Mouse (Mus musculus) neural tube, embryonic 13.5 days (tissue): Measurements from ENCODE around the gene Gm20388. TPM values are rescaled to one million over a fixed set of nuclear protein-coding genes. Genes with fewer than 3 reads are reported as not detected.

Experiments
- ATAC-seq: fragments of 200-750 bp; cut with Nextera tagmentation; 2 replicates; pipeline ENCODE4 v1.8.0; 2017; ENCODE audit warnings: low read depth, mild to moderate bottlenecking, moderate TSS enrichment, moderate library complexity
- H3K27ac ChIP-seq: fragments of 300-500 bp; sonication (generic); replicated peaks from 2 replicates; pipeline ENCODE4 v1.5.1; 2015; ENCODE audit warnings: moderate library complexity, mild to moderate bottlenecking, inconsistent platforms
- H3K27me3 ChIP-seq: fragments of 300-500 bp; sonication (generic); 2 replicates; pipeline ENCODE4 v1.6.1; 2015; ENCODE audit warnings: mild to moderate bottlenecking, inconsistent platforms
- H3K36me3 ChIP-seq: fragments of 300-500 bp; sonication (generic); 2 replicates; pipeline ENCODE4 v1.6.1; 2015; ENCODE audit warnings: mild to moderate bottlenecking, inconsistent platforms
- H3K4me1 ChIP-seq: fragments of 300-500 bp; sonication (generic); replicated peaks from 2 replicates; pipeline ENCODE4 v1.6.1; 2015; ENCODE audit warnings: inconsistent platforms
- H3K4me2 ChIP-seq: fragments of 300-500 bp; sonication (generic); 2 replicates; pipeline ENCODE4 v1.6.1; 2015; ENCODE audit warnings: inconsistent platforms, mild to moderate bottlenecking, moderate library complexity
- H3K4me3 ChIP-seq: fragments of 300-500 bp; sonication (generic); 2 replicates; pipeline ENCODE4 v1.5.1; 2015; ENCODE audit warnings: mild to moderate bottlenecking, inconsistent platforms
- H3K9ac ChIP-seq: fragments of 300-500 bp; sonication (generic); 2 replicates; pipeline ENCODE4 v1.6.1; 2015; ENCODE audit warnings: moderate library complexity, mild to moderate bottlenecking, inconsistent platforms
- H3K9me3 ChIP-seq: fragments of 300-500 bp; sonication (generic); 2 replicates; pipeline ENCODE4 v1.6.1; 2016; ENCODE audit warnings: inconsistent platforms
- WGBS: fragments of 180-500 bp; shearing (Covaris S2); methylation state at CpG from one replicate; pipeline ENCODE4 v1.1.7; 2015; 5-methylcytosine and 5-hydroxymethylcytosine counted together
- polyA plus RNA-seq: library from polyadenylated mRNA; unstranded; fragments of >200 nt; fragmentation: Nextera tagmentation; extraction: Ambion mirVana; gene quantifications from 2 replicates; pipeline ENCODE4 v1.2.1, GENCODE M21; 2015

The Gm20388 gene
- polyA plus RNA-seq, 1 experiment from 2014 or later = 0.27 TPM

DNA sequence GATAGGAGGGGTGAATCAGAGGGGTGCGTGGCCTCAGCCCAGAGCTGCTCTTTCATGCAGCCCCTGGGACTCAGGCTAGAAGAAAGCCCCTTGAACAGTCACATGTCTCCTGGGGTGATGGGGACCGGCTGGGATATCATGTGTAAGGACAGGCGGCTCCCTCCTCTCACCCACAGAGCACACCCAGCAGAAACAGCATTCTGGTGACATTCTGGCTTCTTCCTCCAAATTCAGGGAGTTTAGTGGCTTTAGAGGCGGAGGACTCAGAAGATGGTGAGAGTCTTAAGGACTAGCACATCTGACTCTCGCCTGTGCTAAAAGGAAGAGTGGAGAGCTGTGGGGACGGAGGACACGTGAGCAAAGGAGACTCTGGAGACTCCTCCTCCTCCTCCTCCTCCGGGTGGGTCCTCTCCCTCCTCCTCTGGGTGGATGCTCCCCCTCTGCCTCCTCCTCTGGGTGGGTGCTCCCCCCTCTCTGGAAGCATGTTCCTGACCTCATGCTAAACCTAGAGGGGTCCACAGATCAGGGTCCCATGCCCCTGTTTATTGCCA is 1265.0 kb downstream of the Gm20388 start:
- Histone ChIP-seq H3K27ac (no peak overlapping the region), H3K9ac (no peak overlapping the region), H3K4me3 (no peak overlapping the region), H3K4me1 (peaks cover 21% of the 10 kb centered on the region), H3K27me3 (peaks cover 31% of the 10 kb centered on the region), H3K36me3 (no peaks in the 10 kb centered on the region), H3K9me3 (no peaks in the 10 kb centered on the region), H3K4me2 (no peak overlapping the region)
- ATAC-seq = 0 out of 2 replicates have a peak, but pooled peaks have one; percentile 18
- 64% methylated on average over 8 of the region's 8 CpGs for WGBS

DNA sequence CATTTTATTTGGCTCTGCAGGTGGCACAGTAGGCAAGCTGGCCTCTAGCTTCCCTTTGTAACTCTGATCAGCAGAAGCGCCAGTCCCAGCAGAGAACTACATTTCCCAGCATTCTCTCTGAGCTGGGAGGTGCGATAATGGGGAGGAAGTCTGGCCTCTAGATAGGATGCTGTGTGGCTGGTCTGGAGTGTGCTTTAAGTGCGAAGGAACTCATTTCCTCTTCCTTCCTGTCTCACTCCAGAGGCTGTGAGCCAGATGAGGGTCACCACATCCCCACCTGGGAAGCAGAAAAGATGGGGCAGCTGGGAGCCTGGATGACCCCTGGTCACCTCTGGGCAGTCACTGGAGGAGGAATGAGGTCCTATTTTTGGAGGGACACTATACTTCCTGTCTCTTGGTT is 1265.7 kb downstream of the Gm20388 start:
- no peak overlapping the region for H3K27ac ChIP-seq
- peaks cover 28% of the 10 kb centered on the region for H3K4me1 ChIP-seq
- ATAC-seq = peak; percentile 57; the same call in 1 of the 2 replicates
- peaks cover 31% of the 10 kb centered on the region for H3K27me3 ChIP-seq
- no peaks in the 10 kb centered on the region for H3K36me3 ChIP-seq
- no peaks in the 10 kb centered on the region for H3K9me3 ChIP-seq
- H3K9ac ChIP-seq = no peak overlapping the region
- WGBS = 33% methylated on average over 3 of the region's 3 CpGs
- H3K4me3 ChIP-seq = no peak overlapping the region
- H3K4me2 ChIP-seq = no peak overlapping the region

DNA sequence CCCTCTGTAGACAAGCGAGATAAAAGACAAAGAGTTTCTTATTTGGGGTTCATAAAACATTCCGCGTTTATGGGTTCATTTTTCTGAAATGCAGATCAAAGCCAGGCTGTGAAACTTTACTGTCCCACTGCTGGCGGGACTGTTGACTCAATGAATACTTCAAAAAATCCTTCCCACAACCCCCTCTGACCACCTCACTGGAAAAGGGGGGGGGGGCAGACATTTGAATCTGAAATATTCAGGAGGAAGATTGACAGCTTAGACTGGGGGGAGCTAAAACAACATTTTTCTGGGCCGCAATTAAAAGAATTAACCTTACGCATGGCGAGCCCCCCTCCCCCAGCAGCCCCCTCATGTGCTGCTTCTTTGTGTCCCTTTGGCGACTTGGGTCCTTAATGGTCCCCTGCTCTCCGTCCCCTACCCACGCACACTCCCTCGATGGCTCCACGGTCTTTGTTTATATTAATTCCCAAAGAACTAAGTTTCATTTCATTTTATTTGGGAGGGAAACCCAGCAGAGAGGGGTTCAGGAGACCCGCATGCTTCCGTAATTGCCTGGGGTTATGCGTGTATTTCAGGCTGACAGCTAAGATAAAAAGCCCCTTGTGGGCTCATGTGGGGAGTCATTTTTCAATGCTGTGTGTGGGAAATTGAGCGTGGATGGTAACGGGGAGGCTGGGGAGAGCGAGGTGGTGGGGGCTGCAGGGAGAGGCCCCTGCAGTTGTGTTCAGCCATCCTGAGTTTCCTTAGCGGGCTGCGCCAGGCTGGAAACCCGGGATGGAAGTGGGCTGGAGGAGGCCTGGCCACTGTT is 1270.0 kb downstream of the Gm20388 start:
- Histone ChIP-seq H3K4me2 (peak overlapping the region; percentile 43), H3K9ac (0 out of 2 replicates have a peak overlapping the region, but pooled peaks have one; percentile 49), H3K4me1 (peaks cover 22% of the 10 kb centered on the region), H3K27me3 (peaks cover 23% of the 10 kb centered on the region), H3K9me3 (no peaks in the 10 kb centered on the region), H3K36me3 (no peaks in the 10 kb centered on the region), H3K4me3 (no peak overlapping the region), H3K27ac (0 out of 2 replicates have a peak overlapping the region, but pooled peaks have one; percentile 50)
- WGBS = 16% methylated on average over 21 of the region's 21 CpGs
- peak; percentile 30 for ATAC-seq

DNA sequence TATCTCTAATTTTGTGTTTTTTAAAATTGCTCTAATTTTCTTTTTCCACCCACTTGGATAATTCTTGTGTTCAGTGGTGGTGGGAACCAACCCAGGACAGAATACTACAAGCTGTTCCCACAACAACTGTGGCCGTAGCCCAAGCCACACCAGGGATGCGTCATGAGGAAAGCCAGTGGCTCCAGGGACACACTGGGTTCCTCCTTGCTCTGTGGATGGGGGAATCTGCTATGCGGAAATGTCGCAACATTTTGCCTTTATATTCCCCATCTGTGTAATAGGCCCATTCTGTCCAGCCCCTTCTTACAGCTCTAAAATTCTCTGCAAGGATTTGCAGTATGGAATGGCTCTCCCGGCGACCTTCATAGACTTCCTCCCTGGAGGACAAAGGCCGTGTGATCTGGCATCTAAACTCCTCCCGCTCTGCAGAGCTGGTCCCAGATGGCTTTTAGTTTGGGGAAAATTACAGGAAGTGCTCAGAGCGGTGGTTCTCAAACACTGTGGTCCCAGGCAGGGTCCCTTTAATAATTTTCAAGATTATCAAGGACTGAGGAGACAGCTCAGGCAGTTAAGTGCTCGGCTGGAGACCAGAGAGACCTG is 1270.7 kb downstream of the Gm20388 start:
- peaks cover 17% of the 10 kb centered on the region for H3K4me1 ChIP-seq
- H3K4me2 ChIP-seq = peak overlapping the region; percentile 43
- H3K4me3 ChIP-seq = no peak overlapping the region
- H3K27ac ChIP-seq = 0 out of 2 replicates have a peak overlapping the region, but pooled peaks have one; percentile 50
- 48% methylated on average over 10 of the region's 10 CpGs for WGBS
- 0 out of 2 replicates have a peak overlapping the region, but pooled peaks have one; percentile 49 for H3K9ac ChIP-seq
- H3K9me3 ChIP-seq = no peaks in the 10 kb centered on the region
- no peaks in the 10 kb centered on the region for H3K36me3 ChIP-seq
- H3K27me3 ChIP-seq = peaks cover 23% of the 10 kb centered on the region
- peak; percentile 23; the same call in 1 of the 2 replicates for ATAC-seq

DNA sequence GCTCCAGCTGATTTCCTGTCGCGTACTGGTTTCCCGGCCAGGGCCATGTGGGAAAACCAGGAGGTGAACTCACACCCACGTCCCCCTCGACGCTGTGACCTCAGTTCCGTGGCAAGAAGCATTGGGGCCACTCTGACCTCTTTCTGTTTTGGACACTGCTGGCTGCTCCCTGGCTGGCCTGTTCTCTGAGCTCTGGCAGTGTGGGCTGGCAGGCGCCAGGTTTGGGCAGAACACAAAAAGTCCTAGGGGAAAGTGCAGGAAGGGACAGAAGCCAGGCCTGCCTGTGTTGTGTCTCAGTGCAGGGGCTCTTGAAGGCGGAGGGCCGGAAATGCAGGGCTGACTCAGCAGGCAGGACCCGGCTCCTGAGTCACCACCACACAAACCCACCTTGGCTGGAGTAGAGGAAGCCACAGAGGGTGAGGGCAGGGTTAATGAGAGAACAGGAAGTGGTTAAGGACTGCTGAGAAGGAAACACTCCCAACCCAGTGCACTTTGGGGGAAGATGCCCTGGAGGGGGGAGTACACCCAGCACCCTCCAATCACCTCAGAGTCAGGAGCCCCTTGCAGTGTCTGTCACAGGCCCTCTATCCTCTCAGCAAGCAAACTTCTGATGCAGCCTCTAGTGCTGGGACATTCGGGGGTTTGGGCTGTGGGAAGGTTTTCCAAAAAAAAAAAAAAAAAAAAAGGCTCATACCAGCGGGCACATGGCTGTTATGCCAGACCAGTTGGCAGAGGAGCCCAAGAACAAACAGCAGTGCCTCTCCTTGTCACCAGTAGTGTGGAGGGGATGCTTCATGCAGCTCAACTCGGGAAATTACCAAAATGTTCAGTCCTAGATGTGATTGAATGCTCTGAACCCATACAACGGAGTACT is 1277.1 kb downstream of the Gm20388 start:
- Histone ChIP-seq H3K4me1 (peaks cover 9% of the 10 kb centered on the region), H3K4me2 (no peak overlapping the region), H3K36me3 (no peaks in the 10 kb centered on the region), H3K27me3 (peaks cover 14% of the 10 kb centered on the region; the same call in 1 of the 2 replicates), H3K27ac (no peak overlapping the region), H3K4me3 (no peak overlapping the region), H3K9me3 (no peaks in the 10 kb centered on the region), H3K9ac (no peak overlapping the region)
- no peak for ATAC-seq
- WGBS = 79% methylated on average over 15 of the region's 15 CpGs

DNA sequence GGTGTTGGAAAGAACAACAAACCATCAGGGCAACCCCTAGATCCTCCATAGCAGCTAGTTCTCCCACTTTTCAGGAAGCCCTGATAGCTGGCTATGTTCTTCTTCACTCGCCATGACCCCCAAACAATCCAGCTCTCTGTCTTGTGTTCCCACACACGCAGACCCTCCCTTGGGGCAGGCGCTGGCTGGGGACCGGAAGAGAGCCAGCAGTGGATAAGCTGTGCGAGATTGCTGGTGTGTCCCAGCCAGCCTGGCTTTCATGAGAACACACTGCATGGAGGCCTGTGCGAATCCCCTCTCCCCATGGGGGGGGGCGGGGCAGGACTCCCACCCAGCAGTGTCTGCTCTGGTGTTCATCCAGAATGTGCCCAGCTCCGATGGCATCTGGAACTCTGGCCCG is 1278.4 kb downstream of the Gm20388 start:
- Histone ChIP-seq H3K4me3 (no peak overlapping the region), H3K4me1 (peaks cover 9% of the 10 kb centered on the region), H3K27ac (no peak overlapping the region), H3K9ac (0 out of 2 replicates have a peak overlapping the region, but pooled peaks have one; percentile 12), H3K4me2 (no peak overlapping the region), H3K27me3 (peaks cover 17% of the 10 kb centered on the region), H3K9me3 (no peaks in the 10 kb centered on the region), H3K36me3 (no peaks in the 10 kb centered on the region)
- 59% methylated on average over 9 of the region's 9 CpGs for WGBS
- no peak for ATAC-seq

DNA sequence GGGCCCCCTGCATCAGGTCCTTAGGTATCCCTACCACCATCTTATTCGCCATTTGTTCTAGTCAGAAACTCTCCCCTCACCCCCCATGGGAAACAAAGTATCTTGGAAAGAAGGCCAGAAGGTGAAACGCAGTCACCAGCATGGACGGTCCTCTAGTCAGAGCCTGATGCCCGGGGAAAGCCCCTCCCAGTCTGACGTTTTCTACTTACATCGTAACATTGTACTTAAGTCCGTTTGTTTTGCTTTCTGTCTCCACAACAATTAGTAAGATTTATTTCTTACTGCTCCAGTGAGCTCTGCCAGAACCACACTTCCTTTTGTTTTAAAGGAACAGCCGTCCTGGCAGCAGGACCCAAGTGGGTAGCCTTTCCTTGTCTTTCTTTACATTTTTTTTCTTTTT is 1281.8 kb downstream of the Gm20388 start:
- Histone ChIP-seq H3K4me3 (no peak overlapping the region), H3K27ac (no peak overlapping the region), H3K27me3 (peaks cover 17% of the 10 kb centered on the region), H3K9me3 (no peaks in the 10 kb centered on the region), H3K4me1 (peaks cover 9% of the 10 kb centered on the region), H3K9ac (no peak overlapping the region), H3K4me2 (no peak overlapping the region), H3K36me3 (no peaks in the 10 kb centered on the region)
- no peak for ATAC-seq
- 48% methylated on average over 8 of the region's 8 CpGs for WGBS

DNA sequence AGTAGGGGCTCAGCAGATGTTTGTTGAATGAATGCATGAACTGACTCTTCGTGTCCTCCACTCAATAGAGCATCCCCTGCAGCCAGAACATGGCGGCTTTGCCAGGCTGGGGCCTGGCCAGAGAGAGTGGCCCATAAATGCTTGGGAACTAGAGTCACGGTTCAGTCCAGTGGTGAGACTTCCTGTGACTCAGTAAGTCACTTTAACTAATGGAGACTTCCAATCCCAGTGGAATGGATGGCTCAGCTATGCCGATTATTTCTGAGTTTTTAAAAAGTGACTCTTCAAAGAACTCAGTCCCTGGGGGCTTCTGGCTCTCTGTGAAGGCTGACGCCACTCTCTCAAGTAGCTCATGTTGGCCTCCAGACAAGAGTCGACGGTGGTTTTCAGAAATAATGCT is 1285.3 kb downstream of the Gm20388 start:
- Histone ChIP-seq H3K4me2 (no peak overlapping the region), H3K36me3 (no peaks in the 10 kb centered on the region), H3K4me1 (0 out of 2 replicates have a peak, but pooled peaks cover 6% of the 10 kb centered on the region), H3K9ac (no peak overlapping the region), H3K9me3 (no peaks in the 10 kb centered on the region), H3K27me3 (peaks cover 10% of the 10 kb centered on the region), H3K4me3 (no peak overlapping the region), H3K27ac (no peak overlapping the region)
- no peak for ATAC-seq
- 74% methylated on average over 7 of the region's 7 CpGs for WGBS

DNA sequence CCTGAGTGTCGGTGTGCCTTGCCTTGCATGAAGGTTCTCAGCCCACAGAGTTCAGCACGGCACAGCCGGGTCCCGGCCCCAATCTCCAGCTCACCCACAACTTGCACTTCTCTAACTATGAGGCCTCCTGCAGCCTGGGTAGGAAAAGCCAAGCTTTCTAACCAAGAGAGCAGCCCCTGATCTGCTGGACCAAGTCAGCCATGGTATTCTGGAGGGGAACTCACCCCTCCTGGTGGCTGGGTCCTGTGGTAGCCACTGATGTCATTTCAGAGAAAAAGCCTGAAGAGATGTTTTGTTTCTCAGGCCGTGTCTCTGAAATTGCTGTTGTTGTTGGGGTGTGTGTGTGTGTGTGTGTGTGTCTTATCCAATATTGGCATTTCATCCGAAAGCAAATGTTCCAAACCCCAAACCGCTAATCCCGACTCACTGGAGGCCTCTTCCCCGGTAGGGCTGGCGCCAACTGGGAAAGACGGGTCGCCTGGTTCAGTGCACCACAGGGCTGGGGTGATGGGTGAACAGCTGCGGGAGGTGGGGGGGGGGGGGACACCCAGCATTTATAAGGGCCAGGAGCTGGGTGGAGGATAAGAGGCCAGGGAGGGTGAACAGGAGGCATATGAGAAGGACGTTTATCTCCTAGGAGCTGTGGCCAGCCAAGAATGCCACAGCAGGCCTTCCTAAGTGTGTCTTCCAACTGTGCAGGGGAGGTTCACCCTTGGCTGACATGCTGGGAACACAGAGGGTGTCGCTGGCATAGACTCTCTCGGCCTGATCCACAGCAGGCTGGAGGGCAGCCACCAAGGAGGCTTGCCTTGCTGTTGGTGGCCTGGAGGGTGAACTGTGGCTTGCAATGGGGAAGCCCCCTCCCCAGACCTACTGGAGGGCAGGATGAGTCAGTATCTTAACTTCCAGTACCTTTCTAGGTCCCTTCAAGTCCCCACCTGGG is 1286.4 kb downstream of the Gm20388 start:
- Histone ChIP-seq H3K4me3 (no peak overlapping the region), H3K9ac (no peak overlapping the region), H3K9me3 (no peaks in the 10 kb centered on the region), H3K27ac (no peak overlapping the region), H3K4me2 (no peak overlapping the region), H3K27me3 (peaks cover 6% of the 10 kb centered on the region), H3K4me1 (0 out of 2 replicates have a peak, but pooled peaks cover 6% of the 10 kb centered on the region), H3K36me3 (no peaks in the 10 kb centered on the region)
- WGBS = 85% methylated on average over 16 of the region's 16 CpGs
- no peak for ATAC-seq

DNA sequence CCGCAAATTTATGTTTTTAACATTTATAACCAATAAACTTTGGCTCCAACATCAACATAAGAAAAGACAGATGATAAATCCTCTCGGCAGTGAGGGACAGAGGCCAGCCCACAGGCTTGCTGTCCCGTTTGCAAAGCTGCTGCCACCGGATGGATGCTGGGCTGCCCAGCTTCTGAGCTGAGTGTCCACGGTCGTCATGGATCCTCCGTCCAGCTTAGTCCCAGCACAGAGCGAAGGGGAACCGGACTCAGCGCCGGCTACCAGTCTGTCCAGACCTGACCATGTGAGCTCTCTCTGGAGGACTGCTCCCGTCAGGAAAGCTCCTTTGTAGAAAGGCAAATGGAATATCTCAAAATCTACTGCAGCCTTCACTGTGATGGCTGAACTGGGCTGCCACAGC is 1289.4 kb downstream of the Gm20388 start:
- no peak for ATAC-seq
- Histone ChIP-seq H3K27ac (no peak overlapping the region), H3K9me3 (no peaks in the 10 kb centered on the region), H3K4me1 (0 out of 2 replicates have a peak, but pooled peaks cover 11% of the 10 kb centered on the region), H3K27me3 (peaks cover 3% of the 10 kb centered on the region; the same call in 1 of the 2 replicates), H3K4me2 (no peak overlapping the region), H3K4me3 (no peak overlapping the region), H3K36me3 (no peaks in the 10 kb centered on the region), H3K9ac (no peak overlapping the region)
- WGBS = 72% methylated on average over 12 of the region's 12 CpGs
